Mouse (Mus musculus) c-Kit-positive CD71-positive TER-119-negative erythroid progenitor cells, embryonic 14.5 days (primary cell): ENCODE data around the gene Acsbg1.
"Not testable (repeated sequence)": the region's sequence is repeated elsewhere in the genome, so short reads cannot be mapped to it uniquely, and the experiment has no call there.

ENCODE experiments used
- DNase-seq: peaks from one replicate; pipeline ENCODE4 v3.0.0-alpha.2; 2013; ENCODE audit warnings: low read depth

Acsbg1 gene

GRCm38 (mm10) chr9:54612781-54613191, 48.9 kb downstream of the Acsbg1 start:
- no peak for DNase-seq

GRCm38 (mm10) chr9:54604886-54605285, 56.8 kb downstream of the Acsbg1 start:
- peak; percentile 58 for DNase-seq

GRCm38 (mm10) chr9:54604131-54604654, 57.5 kb downstream of the Acsbg1 start:
- no peak for DNase-seq

- DNase-seq = no peak
Measured at GRCm38 (mm10) chr9:54602916-54603315, 58.8 kb downstream of the Acsbg1 start.

- DNase-seq = no peak
Measured at GRCm38 (mm10) chr9:54602386-54602785, 59.3 kb downstream of the Acsbg1 start.

GRCm38 (mm10) chr9:54596752-54597465, 64.8 kb downstream of the Acsbg1 start:
- no peak for DNase-seq

GRCm38 (mm10) chr9:54593652-54594051, 68.0 kb downstream of the Acsbg1 start:
- DNase-seq = not testable (repeated sequence)

- no peak for DNase-seq
Measured at GRCm38 (mm10) chr9:54587863-54588262, 73.8 kb downstream of the Acsbg1 start.

- DNase-seq = peak; percentile 91
Measured at GRCm38 (mm10) chr9:54586199-54587061, 75.2 kb downstream of the Acsbg1 start, which contains the start of gene Idh3a. TSS of gene Idh3a (plus strand) at chr9:54586334.

GRCm38 (mm10) chr9:54585839-54586198, 75.9 kb downstream of the Acsbg1 start:
- no peak for DNase-seq

- DNase-seq = not testable (repeated sequence)
Measured at GRCm38 (mm10) chr9:54584127-54584526, 77.5 kb downstream of the Acsbg1 start.

- peak; percentile 38 for DNase-seq
Measured at GRCm38 (mm10) chr9:54583712-54584111, 78.0 kb downstream of the Acsbg1 start.

GRCm38 (mm10) chr9:54571130-54571839, 90.4 kb downstream of the Acsbg1 start:
- no peak for DNase-seq

- DNase-seq = no peak
Measured at GRCm38 (mm10) chr9:54568732-54569131, 92.9 kb downstream of the Acsbg1 start.

GRCm38 (mm10) chr9:54566958-54567357, 94.7 kb downstream of the Acsbg1 start:
- DNase-seq = no peak

GRCm38 (mm10) chr9:54560831-54561601, 100.7 kb downstream of the Acsbg1 start:
- no peak for DNase-seq

- DNase-seq = peak; percentile 63
Measured at GRCm38 (mm10) chr9:54559771-54560471, 101.7 kb downstream of the Acsbg1 start, which contains the start of gene Cib2. TSS of gene Cib2 (minus strand) at chr9:54560218.

GRCm38 (mm10) chr9:54558731-54559130, 102.9 kb downstream of the Acsbg1 start:
- no peak for DNase-seq

- no peak for DNase-seq
Measured at GRCm38 (mm10) chr9:54555044-54555443, 106.6 kb downstream of the Acsbg1 start.
